Mouse (Mus musculus): ENCODE measurements around the gene Dysf. TPM values are rescaled to one million over a fixed set of nuclear protein-coding genes. Genes with fewer than 3 reads are reported as not detected.

Dysf gene
- polyA plus RNA-seq, 2 experiments = 1.6 to 1.9 TPM

DNA sequence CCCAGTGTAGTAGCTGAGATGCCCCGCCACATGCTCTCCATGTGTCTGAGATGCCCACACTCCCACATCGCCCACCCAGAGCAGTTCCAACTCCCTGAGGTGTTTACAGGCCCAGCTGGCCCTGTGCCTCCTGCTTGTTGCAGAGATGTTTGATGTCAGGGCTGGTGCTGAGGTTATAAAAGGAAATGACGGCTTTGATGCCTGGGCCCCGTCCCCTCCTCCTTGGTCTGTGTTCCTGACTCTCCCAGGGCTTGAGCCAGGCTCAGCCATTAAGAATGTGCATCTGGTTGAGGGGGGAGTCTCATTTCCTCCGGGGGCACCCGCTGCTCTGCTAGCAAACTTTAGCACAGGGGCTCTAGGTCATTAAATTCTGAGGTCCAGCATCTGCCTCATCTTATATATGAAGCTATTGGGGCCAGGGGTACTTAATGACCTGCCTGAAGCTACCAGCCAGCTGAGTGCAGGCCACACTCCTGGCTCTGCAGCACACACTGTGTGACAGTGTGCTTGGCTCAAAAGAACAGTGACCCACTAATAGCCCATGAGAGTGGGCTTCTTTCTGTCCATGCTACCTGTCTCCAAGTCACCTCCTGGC lies 183.4 kb downstream of the Dysf start:
- no peak overlapping the region for H3K9ac ChIP-seq (replicated peaks)
- ATAC-seq (ENCODE audit: insufficient read depth) = no peak
- H3K4me3 ChIP-seq (ENCODE audit: insufficient read depth in 1 of 2, low read depth in 2 of 2, low read length in 2 of 2) = no peak overlapping the region
- TF ChIP-seq CTCF (IDR thresholded peaks at IDR 0.05; ENCODE audit: low read depth) = no peak
- TF ChIP-seq EP300 (IDR thresholded peaks at IDR 0.05; ENCODE audit: low read depth) = no peak
- no peaks in the 10 kb centered on the region for H3K27me3 ChIP-seq (ENCODE audit: control insufficient read depth, insufficient read depth, low read length)
- no peaks in the 10 kb centered on the region for H3K36me3 ChIP-seq (replicated peaks; ENCODE audit: control insufficient read depth, insufficient read depth, low read depth)
- DNase-seq (ENCODE audit: low read depth in 3 of 3, low spot score in 3 of 3) = no peak
- no peaks in the 10 kb centered on the region for H3K4me1 ChIP-seq (replicated peaks; ENCODE audit: control insufficient read depth in 2 of 2, insufficient read depth in 2 of 2, low read length in 1 of 2)
- H3K9me3 ChIP-seq (ENCODE audit: control insufficient read depth, low read length) = no peaks in the 10 kb centered on the region
- H3K4me2 ChIP-seq (ENCODE audit: low read depth) = no peak overlapping the region
- H3K27ac ChIP-seq = no peak overlapping the region
- WGBS (ENCODE audit: insufficient replicate concordance) = 44% methylated on average over 6 of the region's 6 CpGs

DNA sequence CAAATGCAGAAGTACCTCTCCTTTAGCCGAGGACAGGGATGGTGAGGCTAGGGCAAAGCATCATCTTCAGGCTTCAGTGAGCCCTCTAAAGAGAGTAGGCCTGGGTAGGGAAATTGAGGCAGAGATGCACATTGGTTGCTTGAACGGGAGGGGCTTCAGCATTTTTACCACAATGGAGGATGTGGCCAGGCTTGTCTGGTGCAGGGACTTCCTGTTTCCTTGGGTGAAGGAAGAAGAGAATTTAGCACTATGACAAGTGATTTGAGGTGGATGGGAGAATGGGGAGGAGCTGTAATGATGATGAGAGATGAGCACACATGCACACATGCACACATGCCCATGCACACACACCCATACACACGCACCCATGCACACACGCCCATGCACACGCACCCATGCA lies 188.1 kb downstream of the Dysf start:
- H3K4me3 ChIP-seq (ENCODE audit: insufficient read depth in 1 of 2, low read depth in 2 of 2, low read length in 2 of 2) = no peak overlapping the region
- H3K4me1 ChIP-seq (replicated peaks; ENCODE audit: control insufficient read depth in 2 of 2, insufficient read depth in 2 of 2, low read length in 1 of 2) = no peaks in the 10 kb centered on the region
- WGBS (ENCODE audit: insufficient replicate concordance) = 50% methylated on average over 5 of the region's 5 CpGs
- H3K27ac ChIP-seq = no peak overlapping the region
- no peaks in the 10 kb centered on the region for H3K9me3 ChIP-seq (ENCODE audit: control insufficient read depth, low read length)
- H3K4me2 ChIP-seq (ENCODE audit: low read depth) = no peak overlapping the region
- TF ChIP-seq EP300 (IDR thresholded peaks at IDR 0.05; ENCODE audit: low read depth) (no peak), CTCF (IDR thresholded peaks at IDR 0.05; ENCODE audit: low read depth) (no peak)
- H3K27me3 ChIP-seq (ENCODE audit: control insufficient read depth, insufficient read depth, low read length) = no peaks in the 10 kb centered on the region
- ATAC-seq (ENCODE audit: insufficient read depth) (no peak), DNase-seq (ENCODE audit: low read depth in 3 of 3, low spot score in 3 of 3) (no peak)
- H3K9ac ChIP-seq (replicated peaks) = no peak overlapping the region
- no peaks in the 10 kb centered on the region for H3K36me3 ChIP-seq (replicated peaks; ENCODE audit: control insufficient read depth, insufficient read depth, low read depth)

DNA sequence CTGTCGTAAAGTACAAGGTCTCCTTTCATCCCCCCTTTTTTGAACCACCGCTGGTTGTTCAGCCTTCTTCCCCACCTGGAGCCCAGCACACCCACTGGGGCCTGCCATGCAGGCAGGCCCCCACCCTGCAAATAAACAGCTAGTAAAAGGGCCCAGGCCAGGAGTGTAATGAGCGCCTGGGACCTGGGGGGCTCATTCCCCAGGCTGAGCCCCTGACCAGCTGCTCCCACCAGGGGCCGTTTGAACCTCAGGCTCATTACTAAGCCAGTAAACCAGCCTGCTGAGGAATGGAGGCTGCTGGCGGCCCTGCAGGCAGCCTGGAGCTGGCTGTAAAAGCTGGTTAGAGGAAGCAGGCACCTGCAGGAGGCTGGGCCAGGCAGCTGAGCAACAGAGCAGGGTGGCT lies 189.4 kb downstream of the Dysf start:
- Histone ChIP-seq H3K9ac (replicated peaks) (no peak overlapping the region), H3K4me1 (replicated peaks; ENCODE audit: control insufficient read depth in 2 of 2, insufficient read depth in 2 of 2, low read length in 1 of 2) (no peaks in the 10 kb centered on the region), H3K4me3 (ENCODE audit: insufficient read depth in 1 of 2, low read depth in 2 of 2, low read length in 2 of 2) (no peak overlapping the region), H3K27ac (no peak overlapping the region), H3K9me3 (ENCODE audit: control insufficient read depth, low read length) (no peaks in the 10 kb centered on the region), H3K36me3 (replicated peaks; ENCODE audit: control insufficient read depth, insufficient read depth, low read depth) (no peaks in the 10 kb centered on the region), H3K4me2 (ENCODE audit: low read depth) (no peak overlapping the region), H3K27me3 (ENCODE audit: control insufficient read depth, insufficient read depth, low read length) (no peaks in the 10 kb centered on the region)
- no peak for ATAC-seq (ENCODE audit: insufficient read depth)
- 49% methylated on average over 5 of the region's 5 CpGs for WGBS (ENCODE audit: insufficient replicate concordance)
- TF ChIP-seq EP300 (IDR thresholded peaks at IDR 0.05; ENCODE audit: low read depth) (no peak), CTCF (IDR thresholded peaks at IDR 0.05; ENCODE audit: low read depth) (no peak)
- DNase-seq (ENCODE audit: low read depth in 3 of 3, low spot score in 3 of 3) = no peak

DNA sequence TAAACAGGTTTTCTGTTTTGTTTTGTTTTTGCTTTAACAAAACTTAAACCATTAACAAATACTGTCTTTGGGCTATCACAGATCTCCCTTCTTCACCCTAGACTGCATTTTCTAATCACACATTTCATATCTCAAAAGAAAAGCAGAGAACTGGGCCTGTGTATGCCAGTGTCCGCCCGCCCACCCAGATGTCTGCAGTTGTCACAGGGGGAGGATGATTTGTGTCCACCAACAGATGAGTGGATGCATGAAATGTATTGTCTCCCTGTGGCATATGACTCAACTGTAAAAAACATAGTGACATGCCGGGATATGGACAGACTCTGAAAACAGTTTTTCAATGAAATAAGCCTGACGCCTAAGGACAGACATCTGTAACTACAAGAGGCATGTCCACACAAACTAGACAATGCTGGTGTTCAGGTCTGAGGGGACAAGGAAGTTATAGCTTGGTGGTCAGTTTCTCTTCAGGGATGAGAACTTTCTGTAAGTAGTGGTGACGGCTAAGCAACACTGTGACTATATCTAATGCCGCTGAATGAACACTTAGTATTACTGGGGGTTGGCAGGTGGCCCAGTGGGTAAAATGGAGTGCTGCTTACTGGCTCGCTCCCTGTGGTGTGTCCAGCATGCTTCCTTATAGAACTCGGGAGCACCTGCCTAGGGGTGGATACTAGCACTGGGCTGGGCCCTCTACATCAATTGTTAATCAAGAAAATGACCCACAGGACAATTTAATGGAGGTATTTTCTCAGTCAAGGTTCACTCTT lies 193.5 kb downstream of the Dysf start:
- no peak overlapping the region for H3K9ac ChIP-seq (replicated peaks)
- H3K4me1 ChIP-seq (replicated peaks; ENCODE audit: control insufficient read depth in 2 of 2, insufficient read depth in 2 of 2, low read length in 1 of 2) = no peaks in the 10 kb centered on the region
- TF ChIP-seq EP300 (IDR thresholded peaks at IDR 0.05; ENCODE audit: low read depth) (no peak), CTCF (IDR thresholded peaks at IDR 0.05; ENCODE audit: low read depth) (no peak)
- no peaks in the 10 kb centered on the region for H3K9me3 ChIP-seq (ENCODE audit: control insufficient read depth, low read length)
- no peak for DNase-seq (ENCODE audit: low read depth in 3 of 3, low spot score in 3 of 3)
- no peak for ATAC-seq (ENCODE audit: insufficient read depth)
- H3K36me3 ChIP-seq (replicated peaks; ENCODE audit: control insufficient read depth, insufficient read depth, low read depth) = no peaks in the 10 kb centered on the region
- H3K27ac ChIP-seq = no peak overlapping the region
- H3K27me3 ChIP-seq (ENCODE audit: control insufficient read depth, insufficient read depth, low read length) = no peaks in the 10 kb centered on the region
- 69% methylated on average over 8 of the region's 8 CpGs for WGBS (ENCODE audit: insufficient replicate concordance)
- H3K4me2 ChIP-seq (ENCODE audit: low read depth) = no peak overlapping the region
- no peak overlapping the region for H3K4me3 ChIP-seq (ENCODE audit: insufficient read depth in 1 of 2, low read depth in 2 of 2, low read length in 2 of 2)

DNA sequence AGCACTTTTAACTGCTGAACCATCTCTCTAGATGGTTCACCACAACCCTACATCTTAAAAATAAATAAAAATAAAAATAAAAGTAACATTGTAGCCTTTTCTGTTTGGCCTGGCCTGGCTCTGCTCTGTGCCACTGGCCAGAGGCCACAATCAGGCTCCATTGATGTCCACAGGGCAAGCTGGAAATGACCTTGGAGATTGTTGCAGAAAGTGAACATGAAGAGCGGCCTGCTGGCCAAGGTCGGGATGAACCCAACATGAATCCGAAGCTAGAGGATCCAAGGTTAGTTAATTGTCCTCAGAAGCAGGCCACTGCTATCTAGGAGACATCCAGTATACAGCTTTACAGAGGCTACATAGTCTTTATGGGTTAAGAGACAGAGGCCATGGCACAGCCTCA lies 197.2 kb downstream of the Dysf start:
- Histone ChIP-seq H3K9ac (replicated peaks) (no peak overlapping the region), H3K4me2 (ENCODE audit: low read depth) (no peak overlapping the region), H3K27me3 (ENCODE audit: control insufficient read depth, insufficient read depth, low read length) (no peaks in the 10 kb centered on the region), H3K27ac (no peak overlapping the region), H3K4me3 (ENCODE audit: insufficient read depth in 1 of 2, low read depth in 2 of 2, low read length in 2 of 2) (no peak overlapping the region), H3K4me1 (replicated peaks; ENCODE audit: control insufficient read depth in 2 of 2, insufficient read depth in 2 of 2, low read length in 1 of 2) (no peaks in the 10 kb centered on the region), H3K9me3 (ENCODE audit: control insufficient read depth, low read length) (no peaks in the 10 kb centered on the region), H3K36me3 (replicated peaks; ENCODE audit: control insufficient read depth, insufficient read depth, low read depth) (no peaks in the 10 kb centered on the region)
- no peak for TF ChIP-seq CTCF (IDR thresholded peaks at IDR 0.05; ENCODE audit: low read depth)
- no peak for TF ChIP-seq EP300 (IDR thresholded peaks at IDR 0.05; ENCODE audit: low read depth)
- WGBS (ENCODE audit: insufficient replicate concordance) = 62% methylated on average over 3 of the region's 3 CpGs
- no peak for ATAC-seq (ENCODE audit: insufficient read depth)
- no peak for DNase-seq (ENCODE audit: low read depth in 3 of 3, low spot score in 3 of 3)

All from liver, embryonic 14.5 days (tissue).